Mouse (Mus musculus): Measurements from ENCODE around the gene Kcnj6. TPM values are rescaled to one million over a fixed set of nuclear protein-coding genes. Genes with fewer than 3 reads are reported as not detected.

Gene Kcnj6
- polyA plus RNA-seq, 1 experiment: not detected

DNA sequence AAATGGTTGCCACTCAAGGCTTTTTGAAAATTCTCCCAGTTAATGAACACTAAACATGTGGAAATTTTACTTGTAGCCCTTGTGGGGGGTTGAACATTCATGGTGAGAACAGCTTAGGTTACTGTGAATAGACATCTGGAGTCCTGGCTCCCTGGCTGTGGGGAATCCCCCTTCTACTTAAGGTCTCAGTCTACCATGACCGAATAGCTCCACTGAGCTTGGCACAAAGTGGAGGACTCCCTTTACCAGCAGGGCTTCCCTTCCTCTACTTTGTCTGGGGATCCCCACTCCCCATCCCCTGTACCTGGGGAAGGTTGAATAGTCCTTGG lies 260.2 kb downstream of the Kcnj6 start:
- TF ChIP-seq CTCF (IDR thresholded peaks at IDR 0.05; ENCODE audit: extremely low read depth, insufficient read length, insufficient replicate concordance, low read depth, low read length) (no peak), POLR2A (IDR thresholded peaks at IDR 0.05; ENCODE audit: low read depth, low read length) (no peak)
- no peaks in the 10 kb centered on the region for H3K27me3 ChIP-seq (ENCODE audit: control insufficient read depth, insufficient read depth, low read length)
- no peak overlapping the region for H3K4me3 ChIP-seq (ENCODE audit: low read depth, low read length)
- 85% methylated on average over 1 of the region's 1 CpGs for WGBS
- H3K36me3 ChIP-seq (ENCODE audit: control insufficient read depth, insufficient read depth, low read length): no peaks in the 10 kb centered on the region
- no peaks in the 10 kb centered on the region for H3K4me1 ChIP-seq (ENCODE audit: control insufficient read depth, insufficient read depth, insufficient read length, low read length)
- H3K27ac ChIP-seq (ENCODE audit: insufficient read depth, low read depth, low read length): no peak overlapping the region

DNA sequence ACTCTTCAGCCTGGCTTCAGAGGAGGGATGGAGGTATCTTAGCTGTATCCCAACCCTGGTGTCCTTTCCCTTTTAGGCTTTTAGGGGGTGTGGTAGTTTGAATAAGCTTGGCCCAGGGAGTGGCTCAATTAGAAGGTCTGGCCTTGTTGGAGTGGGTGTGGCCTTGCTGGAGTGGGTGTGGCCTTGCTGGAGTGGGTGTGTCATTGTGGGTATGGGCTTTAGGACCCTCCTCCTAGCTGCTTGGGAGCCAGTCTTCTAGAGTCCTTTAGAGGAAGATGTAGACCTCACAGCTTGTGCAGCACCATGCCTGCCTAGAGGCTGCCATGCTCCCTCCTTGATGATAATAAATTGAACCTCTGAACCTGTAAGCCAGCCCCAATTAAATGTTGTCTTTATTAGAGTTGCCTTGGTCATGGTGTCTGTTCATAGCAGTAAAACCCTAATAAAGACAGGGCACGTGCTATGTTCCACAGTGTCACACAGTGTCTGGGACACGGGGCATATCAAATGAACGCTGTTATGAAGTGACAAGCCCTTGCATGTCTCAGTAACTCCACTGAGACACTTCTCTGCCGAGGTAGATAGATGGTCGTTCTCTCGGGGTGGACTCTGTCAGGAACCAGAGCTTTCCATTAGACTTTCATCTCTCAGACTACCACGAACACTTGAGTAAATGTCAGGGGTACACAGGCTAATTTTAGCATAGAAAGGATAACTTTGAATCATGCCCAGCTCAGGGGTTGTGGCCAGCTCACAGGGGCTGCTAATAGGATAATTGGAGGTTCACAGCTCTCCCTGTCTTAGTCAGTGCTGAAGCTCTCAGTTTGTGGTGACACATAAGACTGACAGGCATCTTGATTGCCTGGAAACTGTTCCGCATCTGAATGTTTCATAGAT lies 260.8 kb downstream of the Kcnj6 start:
- Histone ChIP-seq H3K27me3 (ENCODE audit: control insufficient read depth, insufficient read depth, low read length) (no peaks in the 10 kb centered on the region), H3K4me1 (ENCODE audit: control insufficient read depth, insufficient read depth, insufficient read length, low read length) (no peaks in the 10 kb centered on the region), H3K27ac (ENCODE audit: insufficient read depth, low read depth, low read length) (no peak overlapping the region), H3K4me3 (ENCODE audit: low read depth, low read length) (no peak overlapping the region), H3K36me3 (ENCODE audit: control insufficient read depth, insufficient read depth, low read length) (no peaks in the 10 kb centered on the region)
- TF ChIP-seq POLR2A (IDR thresholded peaks at IDR 0.05; ENCODE audit: low read depth, low read length): no peak
- TF ChIP-seq CTCF (IDR thresholded peaks at IDR 0.05; ENCODE audit: extremely low read depth, insufficient read length, insufficient replicate concordance, low read depth, low read length): no peak
- WGBS: 84% methylated on average over 8 of the region's 8 CpGs

GRCm38 (mm10) chr16:94735472-94735871 lies 262.0 kb downstream of the Kcnj6 start:
- Histone ChIP-seq H3K27ac (ENCODE audit: insufficient read depth, low read depth, low read length) (no peak overlapping the region), H3K4me1 (ENCODE audit: control insufficient read depth, insufficient read depth, insufficient read length, low read length) (no peaks in the 10 kb centered on the region), H3K4me3 (ENCODE audit: low read depth, low read length) (no peak overlapping the region), H3K36me3 (ENCODE audit: control insufficient read depth, insufficient read depth, low read length) (no peaks in the 10 kb centered on the region), H3K27me3 (ENCODE audit: control insufficient read depth, insufficient read depth, low read length) (no peaks in the 10 kb centered on the region)
- 58% methylated on average over 3 of the region's 3 CpGs for WGBS
- no peak for TF ChIP-seq POLR2A (IDR thresholded peaks at IDR 0.05; ENCODE audit: low read depth, low read length)
- TF ChIP-seq CTCF (IDR thresholded peaks at IDR 0.05; ENCODE audit: extremely low read depth, insufficient read length, insufficient replicate concordance, low read depth, low read length): no peak

GRCm38 (mm10) chr16:94731027-94731426 lies 266.5 kb downstream of the Kcnj6 start:
- no peaks in the 10 kb centered on the region for H3K4me1 ChIP-seq (ENCODE audit: control insufficient read depth, insufficient read depth, insufficient read length, low read length)
- TF ChIP-seq POLR2A (IDR thresholded peaks at IDR 0.05; ENCODE audit: low read depth, low read length): no peak
- TF ChIP-seq CTCF (IDR thresholded peaks at IDR 0.05; ENCODE audit: extremely low read depth, insufficient read length, insufficient replicate concordance, low read depth, low read length): no peak

GRCm38 (mm10) chr16:94729236-94729635 lies 268.3 kb downstream of the Kcnj6 start:
- Histone ChIP-seq H3K4me3 (ENCODE audit: low read depth, low read length) (no peak overlapping the region), H3K27me3 (ENCODE audit: control insufficient read depth, insufficient read depth, low read length) (no peaks in the 10 kb centered on the region), H3K36me3 (ENCODE audit: control insufficient read depth, insufficient read depth, low read length) (no peaks in the 10 kb centered on the region), H3K4me1 (ENCODE audit: control insufficient read depth, insufficient read depth, insufficient read length, low read length) (peaks cover 5% of the 10 kb centered on the region), H3K27ac (ENCODE audit: insufficient read depth, low read depth, low read length) (no peak overlapping the region)
- 88% methylated on average over 6 of the region's 6 CpGs for WGBS
- TF ChIP-seq POLR2A (IDR thresholded peaks at IDR 0.05; ENCODE audit: low read depth, low read length) (no peak), CTCF (IDR thresholded peaks at IDR 0.05; ENCODE audit: extremely low read depth, insufficient read length, insufficient replicate concordance, low read depth, low read length) (no peak)

More at GRCm38 (mm10) chr16:94731027-94731426, 266.5 kb downstream of the Kcnj6 start:
- Histone ChIP-seq H3K36me3 (ENCODE audit: control insufficient read depth, insufficient read depth, low read length) (no peaks in the 10 kb centered on the region), H3K27ac (ENCODE audit: insufficient read depth, low read depth, low read length) (no peak overlapping the region), H3K4me3 (ENCODE audit: low read depth, low read length) (no peak overlapping the region), H3K27me3 (ENCODE audit: control insufficient read depth, insufficient read depth, low read length) (no peaks in the 10 kb centered on the region)
- 23% methylated on average over 12 of the region's 12 CpGs for WGBS

DNA sequence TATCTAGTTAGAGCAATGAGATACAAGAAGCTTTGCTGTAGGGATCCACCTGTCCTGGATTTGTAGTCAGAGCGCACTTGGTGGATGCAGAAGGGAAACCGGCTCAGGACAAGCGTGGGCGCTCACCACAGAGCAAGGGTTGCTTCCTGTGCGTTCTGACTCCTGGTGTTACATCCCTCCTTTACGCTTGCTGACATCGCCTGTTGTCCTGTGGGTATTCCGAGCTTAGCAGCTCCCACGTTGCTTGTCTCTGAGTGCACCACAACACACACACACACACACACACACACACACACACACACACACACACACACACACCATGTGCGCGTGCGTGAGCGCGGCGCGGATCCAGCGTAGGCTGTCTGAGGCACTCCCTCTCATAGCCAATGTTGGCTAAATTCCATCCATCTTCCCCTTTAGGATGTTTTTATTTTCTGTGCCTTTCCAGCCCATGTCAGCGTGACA lies 272.7 kb downstream of the Kcnj6 start:
- Histone ChIP-seq H3K27ac (ENCODE audit: insufficient read depth, low read depth, low read length) (peak overlapping the region; percentile 13; the same call in 1 of the 2 replicates), H3K4me3 (ENCODE audit: low read depth, low read length) (peak overlapping the region; percentile 62), H3K36me3 (ENCODE audit: control insufficient read depth, insufficient read depth, low read length) (no peaks in the 10 kb centered on the region), H3K27me3 (ENCODE audit: control insufficient read depth, insufficient read depth, low read length) (no peaks in the 10 kb centered on the region), H3K4me1 (ENCODE audit: control insufficient read depth, insufficient read depth, insufficient read length, low read length) (peaks cover 7% of the 10 kb centered on the region)
- no peak for TF ChIP-seq CTCF (IDR thresholded peaks at IDR 0.05; ENCODE audit: extremely low read depth, insufficient read length, insufficient replicate concordance, low read depth, low read length)
- no peak for TF ChIP-seq POLR2A (IDR thresholded peaks at IDR 0.05; ENCODE audit: low read depth, low read length)
- WGBS: 2% methylated on average over 18 of the region's 18 CpGs

DNA sequence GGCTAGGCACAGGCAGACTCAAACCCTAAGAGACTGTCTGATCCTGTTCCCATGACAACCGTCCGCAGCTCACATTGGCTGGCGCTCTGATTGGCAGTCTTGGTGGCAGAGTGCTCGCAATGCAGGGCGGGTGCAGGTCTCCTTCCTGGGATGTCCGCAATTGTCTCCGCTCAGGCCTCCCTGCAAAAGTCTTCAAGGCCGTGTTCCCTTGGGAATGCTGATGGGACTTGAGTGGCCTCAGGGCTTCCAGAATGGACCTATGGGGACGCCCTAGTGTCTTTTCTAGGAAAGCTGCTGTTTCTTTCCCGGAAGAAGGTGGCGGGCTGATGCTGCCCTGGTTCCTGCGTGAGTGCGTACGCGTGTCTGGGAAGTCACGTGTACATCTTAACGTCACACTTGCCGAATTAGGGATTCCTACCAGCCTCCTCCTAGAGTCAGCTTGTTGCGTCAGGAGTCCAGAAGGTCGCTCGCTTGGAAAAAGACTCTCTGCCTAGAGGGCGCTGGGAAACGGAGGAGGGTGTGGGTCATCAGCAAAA lies 273.4 kb downstream of the Kcnj6 start:
- H3K4me1 ChIP-seq (ENCODE audit: control insufficient read depth, insufficient read depth, insufficient read length, low read length): peaks cover 7% of the 10 kb centered on the region
- peak overlapping the region; percentile 13; the same call in 1 of the 2 replicates for H3K27ac ChIP-seq (ENCODE audit: insufficient read depth, low read depth, low read length)
- WGBS: under 1% methylated on average over 23 of the region's 23 CpGs
- no peaks in the 10 kb centered on the region for H3K27me3 ChIP-seq (ENCODE audit: control insufficient read depth, insufficient read depth, low read length)
- H3K4me3 ChIP-seq (ENCODE audit: low read depth, low read length): peak overlapping the region; percentile 62
- H3K36me3 ChIP-seq (ENCODE audit: control insufficient read depth, insufficient read depth, low read length): no peaks in the 10 kb centered on the region
- no peak for TF ChIP-seq CTCF (IDR thresholded peaks at IDR 0.05; ENCODE audit: extremely low read depth, insufficient read length, insufficient replicate concordance, low read depth, low read length)
- no peak; the same call in 1 of the 2 replicates for TF ChIP-seq POLR2A (IDR thresholded peaks at IDR 0.05; ENCODE audit: low read depth, low read length)

All from small intestine, adult 2 months (tissue).